Mouse (Mus musculus) ZHBTc4 (cell line): ENCODE measurements around the gene Gm20403.
"Not testable (repeated sequence)": the region's sequence is repeated elsewhere in the genome, so short reads cannot be mapped to it uniquely, and the experiment has no call there.

Experiments used
- DNase-seq: peaks from one replicate; pipeline ENCODE4 v3.0.0-alpha.2; 2011; ENCODE audit warnings: low read depth, low spot score

Gene Gm20403

DNA sequence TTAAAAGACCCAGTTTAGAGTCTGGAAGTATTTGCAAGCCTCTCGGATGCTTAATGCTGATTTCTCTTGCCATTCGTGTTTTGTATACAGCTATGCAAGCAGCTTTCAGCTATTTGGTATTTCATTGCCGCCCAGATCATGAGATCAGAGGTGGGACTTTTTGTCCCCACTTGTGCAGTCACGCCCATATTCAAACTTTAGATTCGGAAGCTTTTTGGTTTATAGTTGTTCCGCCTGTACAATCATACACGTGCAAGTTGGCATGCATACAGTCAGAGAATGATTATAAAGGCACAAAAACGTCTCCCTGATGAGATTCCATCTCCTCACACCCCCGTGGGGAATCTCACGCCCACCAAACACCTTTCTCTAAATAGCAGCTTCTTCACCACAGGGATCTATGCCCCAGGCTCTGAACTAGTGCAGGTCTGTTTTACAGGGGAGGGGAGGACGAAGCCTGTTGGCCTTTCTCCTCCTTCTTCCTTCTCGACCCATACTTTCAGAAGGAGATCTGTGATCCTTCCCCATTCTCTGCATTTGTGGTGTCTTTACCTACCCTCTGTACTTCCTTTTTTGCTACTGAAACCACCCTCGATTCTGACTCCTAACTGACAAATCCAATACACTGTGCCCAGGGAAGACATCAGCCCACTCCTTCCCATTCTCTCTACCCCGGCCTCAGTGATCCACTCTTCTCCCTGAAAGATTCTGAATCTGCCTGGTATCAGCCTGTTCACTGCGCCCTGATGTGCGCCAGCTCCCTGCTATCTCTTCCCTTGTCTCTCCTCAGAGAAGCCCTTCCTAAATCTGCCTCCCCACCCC is 7.1 kb upstream of the Gm20403 start:
- DNase-seq, result peak; percentile 20

DNA sequence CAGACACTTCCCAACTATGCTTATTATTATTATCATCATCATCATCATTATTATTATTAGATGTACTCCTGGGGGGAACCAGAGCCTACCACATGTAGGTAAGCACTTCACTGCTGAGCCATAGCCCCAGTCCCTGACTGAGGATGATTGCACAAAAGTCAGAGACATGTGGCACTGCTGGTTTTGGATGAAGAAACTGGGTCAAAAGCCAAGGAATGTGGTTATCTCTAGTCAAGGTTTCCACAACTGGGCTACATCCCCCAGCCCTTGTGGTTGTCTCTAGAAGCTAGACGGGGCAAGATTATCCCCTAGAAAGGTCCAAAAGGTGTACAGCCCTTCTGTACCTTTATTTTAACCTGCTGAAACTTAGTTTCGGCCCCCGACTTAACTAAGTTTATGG is 6.5 kb upstream of the Gm20403 start:
- no peak for DNase-seq

DNA sequence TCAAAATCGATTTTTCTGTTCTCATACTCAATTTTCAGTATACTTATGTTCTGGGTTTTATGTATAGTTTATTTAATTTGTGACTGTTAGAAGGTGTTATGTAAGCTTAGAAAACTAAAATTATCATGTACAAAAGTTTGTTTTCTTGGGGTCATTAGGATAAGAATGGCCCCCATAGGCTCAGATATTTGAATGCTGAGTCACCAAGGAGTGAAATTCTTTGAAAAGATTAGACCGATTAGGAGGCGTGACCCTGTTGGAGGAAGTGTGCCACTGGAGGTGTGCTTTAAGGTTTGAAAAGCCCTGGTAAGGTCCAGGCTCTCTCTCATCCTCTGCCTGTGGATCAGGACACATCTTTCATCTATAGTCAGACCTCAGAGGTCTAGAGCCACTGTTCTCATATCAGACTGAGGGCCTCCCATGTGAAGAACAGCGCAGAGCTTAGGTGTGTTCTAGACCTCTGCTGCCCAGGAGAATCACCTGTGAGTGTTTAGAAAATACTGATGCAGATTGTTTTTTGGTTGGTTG is 2.1 kb upstream of the Gm20403 start:
- peak; percentile 40 for DNase-seq

DNA sequence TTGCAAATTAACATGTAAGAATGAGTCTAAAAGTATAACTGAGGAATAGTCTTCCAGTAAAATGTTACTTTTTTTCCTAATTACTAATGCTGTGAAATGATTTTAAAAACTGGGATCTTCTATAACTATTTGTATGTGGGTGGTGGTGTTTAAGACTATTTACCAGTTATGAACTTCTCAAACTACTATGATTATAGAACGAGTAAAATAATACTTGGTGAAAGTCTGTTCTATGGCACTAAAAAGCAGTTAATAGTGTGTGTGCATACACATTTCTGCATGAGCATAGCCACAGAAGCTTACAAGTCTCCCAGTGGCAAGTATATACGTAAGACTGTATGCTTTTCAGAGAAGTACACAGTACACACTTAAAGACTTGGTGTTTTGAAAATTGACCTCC is 827 bp upstream of the Gm20403 start:
- no peak for DNase-seq

DNA sequence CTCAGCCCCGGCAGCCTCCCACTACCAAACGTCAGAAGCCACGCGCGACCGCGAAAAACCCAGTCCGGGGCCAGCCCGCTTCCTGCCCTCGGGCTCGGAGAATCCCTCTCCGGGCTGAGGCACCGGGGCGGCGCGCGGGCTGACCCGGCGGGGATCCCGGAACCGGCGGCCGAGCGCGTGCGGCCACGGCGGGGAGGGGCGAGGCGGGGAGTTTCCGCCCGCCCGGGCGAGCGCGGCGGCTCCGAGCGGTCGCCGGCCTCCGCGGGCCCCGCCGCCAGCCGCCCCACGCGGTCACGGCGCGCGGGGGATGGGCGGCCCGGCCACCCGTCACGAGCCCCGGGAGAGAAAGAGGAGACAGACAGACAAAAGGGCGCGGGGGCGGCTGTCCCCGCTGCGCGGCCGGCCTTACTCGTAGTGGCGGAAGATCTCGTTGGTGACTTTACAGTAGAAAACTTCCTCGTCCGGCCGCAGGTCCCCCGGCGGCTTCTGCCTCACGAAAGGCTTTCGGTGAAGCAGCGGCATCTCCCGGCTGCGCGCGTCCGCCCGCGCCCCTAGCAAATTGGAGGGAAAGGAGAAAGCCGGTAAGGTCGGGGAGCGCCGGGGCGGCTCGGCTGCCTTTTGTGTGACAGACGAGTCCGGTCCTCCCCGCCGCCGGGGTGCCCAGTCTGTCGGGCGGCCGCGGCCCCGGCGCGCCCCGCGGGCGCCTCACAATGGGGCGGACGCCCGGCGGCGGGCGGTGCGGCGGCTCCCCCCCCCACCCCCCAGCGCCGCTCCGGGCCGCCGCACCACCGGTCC is 875 bp downstream of the Gm20403 start:
- peak; percentile 75 for DNase-seq

DNA sequence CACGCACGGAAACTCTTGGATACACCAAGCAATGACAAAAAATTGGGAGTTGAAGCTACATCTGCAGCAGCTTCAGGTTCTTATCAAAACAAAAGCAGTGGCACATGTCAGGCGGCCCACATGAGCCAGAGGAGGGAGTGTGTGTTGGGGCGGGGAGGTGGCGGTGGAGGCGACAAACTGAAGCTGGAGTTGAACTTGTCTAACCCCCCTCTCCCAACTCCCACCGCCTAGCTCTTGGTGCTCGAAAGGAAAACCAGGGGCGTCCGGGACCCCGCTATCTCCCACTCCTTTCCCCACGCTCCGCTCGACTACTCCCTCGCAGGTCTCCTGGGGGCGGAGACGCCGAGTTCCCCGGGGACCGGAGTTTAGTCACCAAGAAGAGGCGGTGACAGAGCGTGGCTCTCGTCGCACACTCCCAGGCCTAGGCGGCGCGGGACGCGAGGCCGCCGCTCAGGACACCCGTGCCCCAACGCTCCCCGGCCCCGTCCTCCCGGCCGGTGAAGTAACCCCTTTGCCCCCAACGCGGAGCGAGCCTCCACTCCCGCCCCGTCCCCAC is 1.6 kb downstream of the Gm20403 start:
- peak; percentile 72 for DNase-seq

DNA sequence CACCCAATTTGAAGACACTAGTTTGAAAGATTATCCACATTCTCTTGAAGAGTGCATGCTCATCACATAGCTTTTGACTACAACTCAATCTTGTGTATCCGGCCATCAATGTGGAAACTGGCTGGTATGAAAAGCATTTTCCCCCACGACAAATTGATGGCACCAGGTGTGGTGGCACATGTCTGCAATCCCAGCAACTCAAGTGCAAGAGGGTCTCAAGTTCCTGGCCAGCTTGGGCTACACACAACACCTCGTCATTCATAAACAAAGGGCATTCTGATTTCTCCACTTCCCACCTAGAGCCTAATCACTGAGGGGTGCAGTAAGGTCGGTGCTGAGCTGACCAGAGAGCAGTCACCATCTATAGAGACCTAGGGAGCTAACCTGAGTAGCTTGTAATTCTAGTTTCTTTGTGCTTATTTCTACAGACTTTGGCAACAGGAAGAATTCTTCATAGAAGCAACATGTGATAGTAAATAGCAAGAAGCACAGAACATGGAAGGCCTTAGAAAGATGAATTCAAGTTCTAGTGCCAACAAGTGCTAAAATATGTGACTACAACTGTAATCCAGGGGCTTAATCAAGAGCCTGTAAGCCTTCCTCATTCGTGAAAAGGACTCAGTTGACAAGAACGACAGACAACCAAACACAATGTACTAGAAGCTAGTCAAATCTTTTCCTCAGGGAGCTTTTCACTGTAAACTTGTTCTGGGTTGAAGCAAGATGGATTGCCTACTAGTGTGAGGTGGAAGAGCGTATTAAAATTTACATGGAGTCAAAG is 3.2 kb downstream of the Gm20403 start:
- no peak for DNase-seq

DNA sequence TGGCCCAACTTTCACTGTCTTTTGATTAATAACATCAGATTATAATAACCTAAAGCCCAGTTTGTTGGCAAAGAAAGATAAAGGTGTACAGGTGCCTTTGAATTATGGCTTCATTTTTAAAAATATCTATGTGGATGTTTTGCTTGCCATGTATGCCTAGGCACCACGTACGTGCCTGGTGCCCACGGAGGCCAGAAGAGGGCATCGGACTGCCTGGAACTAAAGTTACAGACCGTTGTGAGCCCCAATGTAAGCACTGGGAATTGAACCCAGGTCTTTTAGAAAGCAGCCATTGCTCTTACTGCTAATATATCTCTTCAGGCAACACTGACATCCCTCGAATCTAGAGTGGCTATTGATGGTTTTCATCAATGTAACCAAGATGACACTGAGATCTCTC is 4.4 kb downstream of the Gm20403 start:
- no peak for DNase-seq

DNA sequence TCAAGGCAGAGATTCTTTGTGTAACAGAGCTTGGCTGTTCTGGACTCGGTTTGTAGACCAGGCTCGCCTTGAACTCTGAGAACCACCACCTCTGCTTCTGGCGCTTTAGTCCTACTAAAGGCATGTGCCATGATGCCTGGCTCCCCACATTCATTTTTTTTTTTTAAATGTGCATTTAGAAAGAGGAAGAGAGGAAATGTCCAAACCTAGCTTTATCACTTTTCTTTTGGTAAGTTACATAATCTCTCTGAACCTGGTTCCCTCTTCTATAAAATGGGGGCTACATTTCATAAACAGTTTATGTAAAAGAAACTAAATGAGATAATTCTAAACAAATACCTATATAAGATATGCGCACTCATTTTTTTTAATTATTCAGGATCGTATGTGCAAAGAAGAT is 5.4 kb downstream of the Gm20403 start:
- no peak for DNase-seq

DNA sequence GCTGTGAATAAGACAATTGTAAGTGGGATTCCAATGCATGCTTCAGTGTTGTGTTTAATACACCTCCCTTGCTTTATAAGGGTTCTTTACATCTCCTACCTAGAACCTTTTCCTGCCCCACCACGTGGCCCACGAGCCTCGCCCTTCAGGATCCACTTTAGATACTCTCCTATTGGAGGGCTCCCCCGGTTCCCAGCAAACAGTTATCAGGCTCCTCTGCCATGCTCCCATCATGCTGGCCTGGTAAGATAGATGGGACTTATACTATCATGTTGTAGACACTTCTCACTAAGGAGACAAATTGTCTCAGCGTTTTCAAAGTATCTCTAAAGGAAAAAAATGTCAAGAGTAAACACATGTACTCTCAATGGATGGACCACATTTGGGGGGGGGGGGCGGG is 5.8 kb downstream of the Gm20403 start:
- DNase-seq, result no peak

DNA sequence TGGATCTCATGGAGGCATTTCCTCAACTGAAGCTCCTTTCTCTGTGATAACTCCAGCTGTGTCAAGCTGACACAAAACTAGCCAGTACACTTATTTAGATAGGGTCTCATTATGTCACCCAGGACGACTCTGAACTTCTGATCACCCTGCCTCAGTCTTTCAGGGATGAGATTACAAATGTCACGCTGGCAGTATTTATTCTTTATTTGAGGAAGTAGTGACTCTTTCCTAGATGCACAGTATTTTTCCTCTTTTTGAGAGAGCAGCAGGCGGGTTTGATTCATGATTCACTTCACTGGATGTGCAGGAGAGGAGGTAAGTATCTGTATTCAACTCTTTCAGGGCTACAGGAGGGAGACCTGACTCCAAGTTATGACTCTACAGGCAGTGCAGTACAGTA is 17.3 kb downstream of the Gm20403 start:
- no peak for DNase-seq

DNA sequence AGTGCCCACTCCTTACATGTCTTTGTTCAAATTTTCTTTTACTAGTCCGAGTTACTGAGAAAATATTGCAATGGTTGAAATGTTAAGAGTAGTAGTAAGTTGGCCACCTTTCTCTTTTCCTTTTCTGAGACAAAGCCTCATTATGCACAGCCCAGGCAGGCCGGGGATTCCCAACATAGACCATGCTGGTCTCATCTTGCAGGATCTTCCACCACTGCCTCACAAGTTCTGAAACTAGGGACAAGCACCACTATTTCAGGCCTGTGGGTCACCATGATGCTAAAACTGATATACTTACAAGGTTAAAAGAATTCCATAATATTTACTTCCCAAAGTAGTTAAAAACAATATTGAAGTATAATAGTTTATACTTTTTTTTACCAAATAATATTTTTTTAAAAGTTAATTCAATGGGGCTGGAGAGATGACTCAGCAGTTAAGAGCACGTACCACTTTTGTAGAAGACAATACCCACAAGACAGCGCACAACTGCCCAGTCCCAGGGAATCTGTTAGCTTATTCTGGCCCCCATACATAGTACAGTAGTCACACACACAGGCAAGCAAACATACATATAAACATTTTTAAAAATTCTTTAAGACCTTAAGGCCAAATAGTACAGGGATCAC is 20.7 kb downstream of the Gm20403 start:
- DNase-seq, result no peak

DNA sequence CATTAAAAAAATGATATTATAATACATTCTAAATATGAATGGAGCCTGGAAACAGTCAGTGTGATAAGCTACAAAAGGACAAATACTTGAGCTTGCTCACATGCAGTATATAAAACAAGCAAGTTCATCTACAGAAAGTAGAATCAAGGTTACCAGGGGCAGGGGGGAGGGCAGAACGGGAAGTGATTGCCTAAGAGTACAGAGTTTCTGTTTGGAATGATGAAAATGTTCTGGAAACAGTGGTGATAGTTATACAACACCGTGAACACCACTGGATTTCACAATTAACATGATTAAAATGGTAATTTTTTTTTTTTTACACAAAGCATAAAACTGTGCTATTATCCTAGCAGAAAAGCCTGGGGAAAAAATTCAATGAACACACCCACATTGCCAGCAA is 26.8 kb downstream of the Gm20403 start:
- no peak for DNase-seq

DNA sequence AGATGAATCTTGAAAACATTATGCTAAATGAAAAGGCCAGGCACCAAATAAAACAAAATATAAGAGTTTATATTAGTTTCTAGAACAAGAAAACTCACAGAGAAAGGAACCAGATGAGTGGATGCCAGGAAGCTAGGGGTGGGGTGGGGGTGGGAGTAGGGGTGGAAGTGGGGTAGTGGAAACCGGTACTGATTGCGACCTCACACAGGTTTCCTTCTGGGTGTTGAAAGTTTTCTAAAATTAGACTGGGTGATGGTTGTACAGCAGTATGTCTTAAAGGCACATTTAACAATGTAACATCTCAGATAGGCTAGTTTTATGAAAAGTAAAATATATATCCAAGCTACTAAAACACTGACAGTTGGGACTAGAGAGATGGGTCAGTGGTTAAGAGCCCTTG is 29.4 kb downstream of the Gm20403 start:
- no peak for DNase-seq

DNA sequence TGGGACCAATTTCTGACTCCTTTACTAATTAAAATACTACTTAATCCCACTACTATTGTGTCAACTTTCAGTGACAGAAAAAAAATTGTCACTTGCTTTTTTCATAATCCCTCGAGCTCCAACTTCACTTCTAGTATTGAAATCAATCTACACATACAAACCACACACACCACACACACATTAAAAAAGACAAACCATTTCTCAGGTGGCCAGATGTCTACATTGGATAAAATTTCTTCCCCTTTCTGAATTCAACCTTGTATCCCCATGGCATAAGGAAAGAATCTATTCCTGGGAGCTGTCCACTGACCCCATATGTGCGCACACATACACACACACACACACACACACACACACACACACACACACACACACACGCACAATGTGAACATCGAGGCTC is 29.9 kb downstream of the Gm20403 start:
- DNase-seq, result no peak

DNA sequence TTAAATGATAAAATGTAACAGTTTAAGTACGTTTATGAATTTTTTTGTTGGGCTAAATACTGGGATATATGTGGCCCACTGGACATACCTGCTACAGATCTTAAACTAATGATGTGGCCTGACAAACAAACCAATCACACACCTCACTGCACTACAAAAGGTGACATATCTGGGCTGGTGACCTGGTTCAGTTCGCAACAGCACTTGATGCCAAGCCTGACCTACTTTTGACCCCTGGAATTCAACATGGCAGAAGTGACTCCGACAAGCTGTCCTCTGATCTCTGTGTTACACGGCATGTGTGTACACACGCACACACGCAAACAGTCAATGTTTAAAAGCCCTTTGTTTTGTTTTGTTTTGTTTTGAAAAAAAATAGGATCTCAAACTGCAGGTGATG is 40.2 kb downstream of the Gm20403 start:
- no peak for DNase-seq

DNA sequence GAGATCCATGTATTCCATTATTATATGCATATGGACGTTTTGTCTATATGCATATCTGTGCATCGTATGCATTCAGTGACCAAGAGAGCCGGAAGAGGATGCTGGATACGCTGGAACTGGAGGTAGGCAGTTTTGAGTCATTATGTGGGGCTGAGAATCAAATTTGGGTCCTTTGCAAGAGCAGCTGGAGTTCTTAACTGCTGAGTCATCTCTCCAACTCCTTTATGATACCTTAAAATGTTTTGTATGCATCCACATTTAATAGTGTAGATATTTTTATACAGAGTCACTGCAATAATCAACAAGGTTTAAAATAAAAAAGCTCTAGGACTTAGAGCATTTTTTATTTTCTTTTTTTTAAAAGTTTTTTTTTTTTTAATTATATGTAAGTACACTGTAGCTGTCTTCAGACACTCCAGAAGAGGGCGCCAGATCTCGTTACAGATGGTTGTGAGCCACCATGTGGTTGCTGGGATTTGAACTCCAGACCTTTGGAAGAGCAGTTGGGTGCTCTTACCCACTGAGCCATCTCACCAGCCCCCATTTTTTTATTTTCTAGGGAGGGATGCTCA is 43.7 kb downstream of the Gm20403 start:
- not testable (repeated sequence) for DNase-seq

DNA sequence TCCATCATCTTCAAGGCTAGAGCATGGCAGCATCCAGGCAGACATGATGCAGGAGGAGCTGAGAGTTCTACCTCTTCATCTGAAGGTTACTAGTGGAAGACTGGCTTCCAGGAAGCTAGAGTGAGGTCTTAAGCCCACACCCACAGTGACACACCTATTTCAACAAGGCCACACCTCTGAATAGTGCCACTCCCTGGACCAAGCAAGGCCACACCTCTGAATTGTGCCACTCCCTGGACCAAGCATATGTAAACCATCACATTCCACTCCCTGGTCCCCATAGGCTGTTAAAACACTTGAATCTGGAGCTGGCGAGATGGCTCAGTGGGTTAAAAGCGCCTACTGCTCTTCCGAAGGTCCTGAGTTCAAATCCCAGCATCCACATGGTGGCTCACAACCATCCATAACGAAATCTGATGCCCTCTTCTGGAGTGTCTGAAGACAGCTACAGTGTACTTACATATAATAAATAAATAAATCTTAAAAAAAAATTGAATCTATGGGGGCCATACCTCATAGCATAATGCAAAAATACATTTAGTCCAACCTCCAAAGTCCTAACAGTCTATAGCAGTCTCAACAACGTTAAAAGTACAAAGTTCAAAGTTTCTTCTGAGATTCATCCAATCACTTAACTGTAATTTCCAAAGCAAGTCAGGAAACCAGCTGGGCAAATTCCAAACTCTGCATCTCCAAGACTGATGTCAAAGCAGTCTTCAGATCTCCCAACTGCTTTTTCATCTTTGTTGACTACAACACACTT is 48.6 kb downstream of the Gm20403 start:
- DNase-seq, result peak; percentile 86
